Mouse (Mus musculus) left cerebral cortex, adult 11 months (tissue): ENCODE results near the gene Mitd1.
A peak's percentile ranks its signal among the peaks of the same experiment; 100 is the strongest.

Source experiments
- DNase-seq: peaks from one replicate; pipeline ENCODE4 v3.0.0; 2022; ENCODE audit warnings: low spot score

The Mitd1 gene

GRCm38 (mm10) chr1:37867684-37868322, 22.4 kb downstream of the Mitd1 start:
- DNase-seq = no peak

DNA sequence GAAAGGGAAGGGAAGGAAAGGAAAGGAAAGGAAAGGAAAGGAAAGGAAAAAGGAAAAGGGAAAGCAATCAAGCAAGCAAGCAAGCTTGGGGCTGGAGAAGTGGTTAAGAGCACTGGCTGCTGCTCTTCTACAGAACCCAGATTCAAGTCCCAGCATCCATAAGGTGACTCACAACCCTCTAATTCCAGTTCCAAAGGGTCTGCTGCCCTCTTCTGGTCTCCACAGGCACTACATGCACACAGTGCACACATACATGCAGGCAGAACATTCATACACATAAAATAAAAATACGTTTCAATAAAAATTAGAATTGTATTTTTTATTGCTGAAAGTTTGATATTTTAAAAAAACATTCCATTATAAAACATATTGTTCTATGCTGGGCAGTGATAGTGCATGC, 23.2 kb downstream of the Mitd1 start:
- no peak for DNase-seq

DNA sequence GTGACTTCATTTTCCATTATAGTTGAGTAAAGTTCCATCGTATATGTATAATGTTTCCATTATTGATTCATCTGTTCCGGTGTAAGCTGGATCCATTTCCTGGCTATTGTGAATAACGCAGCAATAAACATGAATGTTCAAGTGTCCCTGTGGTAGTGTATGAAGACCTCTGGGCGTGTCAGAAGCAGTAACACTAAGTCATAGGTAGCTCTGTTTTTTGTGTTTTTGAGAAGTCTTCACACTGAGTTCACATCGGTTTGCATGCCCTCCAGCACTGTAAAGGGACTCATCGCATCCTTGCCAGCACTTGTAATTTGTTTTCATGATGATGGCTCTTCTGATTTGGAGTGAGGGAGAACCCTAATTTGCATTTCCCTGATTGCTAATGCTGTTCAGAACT, 23.9 kb downstream of the Mitd1 start, which contains the start of gene Tsga10:
Gene Tsga10 (minus strand): TSS at position 144 of the 400 bp plus-strand sequence.
- DNase-seq = no peak

DNA sequence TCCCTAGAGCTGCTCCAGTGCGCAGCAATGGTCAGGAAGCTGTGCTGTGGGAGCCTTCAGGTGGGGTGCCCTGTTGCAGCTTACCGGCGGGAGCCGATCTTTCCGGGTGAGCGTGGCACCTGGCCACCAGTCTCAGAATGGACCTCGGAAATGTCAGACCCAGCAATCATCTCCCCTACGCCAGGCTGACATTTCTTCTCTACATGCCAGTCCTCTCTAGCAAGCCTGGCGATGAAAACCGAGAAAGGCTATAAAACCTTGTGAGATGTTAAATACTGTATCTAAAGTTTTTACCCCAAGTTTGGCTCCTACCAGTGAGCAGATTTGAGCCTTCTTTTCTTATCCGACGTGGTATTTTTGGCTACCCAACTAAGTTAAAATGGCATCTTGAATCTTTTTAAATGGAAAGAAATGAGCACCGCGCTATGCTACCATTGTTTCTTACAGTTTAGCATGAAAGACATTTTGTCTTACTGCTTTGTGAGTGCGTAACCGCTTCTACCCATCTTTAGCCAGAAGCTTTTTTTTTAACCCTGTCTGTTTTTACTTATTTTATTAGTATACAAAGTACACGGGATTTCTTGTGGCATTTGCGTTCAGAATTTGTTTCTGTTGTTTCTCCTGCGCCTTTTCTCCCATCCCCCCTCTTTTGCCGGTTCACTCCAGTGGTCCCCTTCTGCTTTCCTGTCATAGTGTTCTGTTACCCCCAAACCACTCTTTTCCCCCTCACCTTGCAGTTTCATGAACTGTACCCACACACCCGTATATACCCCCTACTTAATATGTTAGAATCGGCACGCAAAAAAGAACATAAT, 24.6 kb downstream of the Mitd1 start:
- no peak for DNase-seq

- peak; percentile 99 for DNase-seq
These were observed 25.5 kb downstream of the Mitd1 start for GRCm38 (mm10) chr1:37864511-37865400.

- no peak for DNase-seq
These were observed 39.5 kb downstream of the Mitd1 start for GRCm38 (mm10) chr1:37850696-37851095.

- no peak for DNase-seq
These were observed 43.3 kb downstream of the Mitd1 start for GRCm38 (mm10) chr1:37846878-37847277.

DNA sequence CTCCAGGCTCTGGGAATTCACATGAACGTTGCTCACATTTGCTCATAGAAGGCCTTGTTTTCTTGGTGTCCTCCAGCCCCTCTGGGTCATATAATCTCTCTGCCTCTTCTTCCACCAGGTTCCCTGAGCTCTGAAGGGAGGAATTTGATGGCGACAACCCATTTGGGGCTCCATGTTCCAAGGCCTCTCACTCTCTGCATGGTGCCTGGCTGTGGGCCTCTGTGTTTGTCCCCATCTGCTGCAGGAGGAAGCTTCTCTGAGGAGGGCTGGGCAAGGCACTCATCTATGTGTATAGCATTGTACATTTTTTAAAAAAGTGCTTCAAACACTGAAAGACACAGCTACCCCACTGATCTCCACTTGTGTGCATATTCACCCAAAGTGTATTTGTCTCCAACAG, 58.5 kb downstream of the Mitd1 start:
- DNase-seq = no peak
